Mouse (Mus musculus) midbrain, embryonic 13.5 days (tissue): ENCODE results near the gene Col19a1. TPM values are rescaled to one million over a fixed set of nuclear protein-coding genes. Genes with fewer than 3 reads are reported as not detected.
"Not testable (repeated sequence)": the region's sequence is repeated elsewhere in the genome, so short reads cannot be mapped to it uniquely, and the experiment has no call there.

Source experiments
- ATAC-seq: fragments of 200-750 bp; cut with Nextera tagmentation; 2 replicates; pipeline ENCODE4 v1.8.0; 2017; ENCODE audit warnings: mild to moderate bottlenecking, moderate TSS enrichment, moderate library complexity
- H3K27ac ChIP-seq: fragments of 300-500 bp; sonication (generic); 2 replicates; pipeline ENCODE4 v1.5.1; 2015; ENCODE audit warnings: inconsistent platforms, mild to moderate bottlenecking, moderate library complexity
- H3K27me3 ChIP-seq: fragments of 300-500 bp; sonication (generic); 2 replicates; pipeline ENCODE4 v1.6.1; 2015; ENCODE audit warnings: mild to moderate bottlenecking, inconsistent platforms
- H3K36me3 ChIP-seq: fragments of 300-500 bp; sonication (generic); 2 replicates; pipeline ENCODE4 v1.6.1; 2015; ENCODE audit warnings: mild to moderate bottlenecking, inconsistent platforms
- H3K4me1 ChIP-seq: fragments of 300-500 bp; sonication (generic); replicated peaks from 2 replicates; pipeline ENCODE4 v1.6.1; 2015; ENCODE audit warnings: inconsistent platforms
- H3K4me2 ChIP-seq: fragments of 300-500 bp; sonication (generic); replicated peaks from 2 replicates; pipeline ENCODE4 v1.6.1; 2015; ENCODE audit warnings: moderate library complexity, mild to moderate bottlenecking, inconsistent platforms
- H3K4me3 ChIP-seq: fragments of 300-500 bp; sonication (generic); replicated peaks from 2 replicates; pipeline ENCODE4 v1.5.1; 2015; ENCODE audit warnings: mild to moderate bottlenecking, inconsistent platforms
- H3K9ac ChIP-seq: fragments of 300-500 bp; sonication (generic); replicated peaks from 2 replicates; pipeline ENCODE4 v1.6.1; 2015; ENCODE audit warnings: mild to moderate bottlenecking, inconsistent platforms
- H3K9me3 ChIP-seq: fragments of 300-500 bp; sonication (generic); 2 replicates; pipeline ENCODE4 v1.6.1; 2016; ENCODE audit warnings: mild to moderate bottlenecking, inconsistent platforms
- WGBS: fragments of 180-500 bp; shearing (Covaris S2); methylation state at CpG from one replicate; pipeline ENCODE4 v1.1.7; 2015; 5-methylcytosine and 5-hydroxymethylcytosine counted together
- polyA plus RNA-seq: library from polyadenylated mRNA; unstranded; fragments of >200 nt; fragmentation: Nextera tagmentation; extraction: Ambion mirVana; gene quantifications from 2 replicates; pipeline ENCODE4 v1.2.1, GENCODE M21; 2015

The Col19a1 gene
- 0.73 and 0.86 TPM in 2 replicates for polyA plus RNA-seq

DNA sequence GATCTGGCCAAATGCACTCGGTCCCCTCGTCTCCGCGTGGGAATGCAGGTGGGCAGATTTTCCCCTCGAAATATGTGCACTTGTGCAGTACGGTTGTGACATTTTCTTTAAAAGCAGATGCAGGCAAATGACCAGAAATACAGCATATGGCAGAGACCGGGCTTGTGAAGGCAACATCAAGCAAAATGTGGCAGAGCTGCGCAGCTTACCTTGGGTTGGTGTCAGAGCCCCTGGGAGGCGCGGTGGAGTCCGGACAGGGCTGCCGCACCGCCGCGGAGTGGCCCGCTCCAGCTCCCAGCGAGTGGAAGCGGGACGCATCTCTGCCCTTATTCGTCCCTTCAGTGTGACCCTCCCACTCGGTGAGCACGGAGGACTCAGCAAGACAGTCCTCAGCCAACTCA lies at the start of gene Col19a1:
Gene Col19a1, minus strand, starts transcription at position 332 of the 401 bp plus-strand sequence.
- WGBS = 2% methylated on average over 22 of the region's 22 CpGs
- peaks cover 60% of the 10 kb centered on the region for H3K27me3 ChIP-seq

DNA sequence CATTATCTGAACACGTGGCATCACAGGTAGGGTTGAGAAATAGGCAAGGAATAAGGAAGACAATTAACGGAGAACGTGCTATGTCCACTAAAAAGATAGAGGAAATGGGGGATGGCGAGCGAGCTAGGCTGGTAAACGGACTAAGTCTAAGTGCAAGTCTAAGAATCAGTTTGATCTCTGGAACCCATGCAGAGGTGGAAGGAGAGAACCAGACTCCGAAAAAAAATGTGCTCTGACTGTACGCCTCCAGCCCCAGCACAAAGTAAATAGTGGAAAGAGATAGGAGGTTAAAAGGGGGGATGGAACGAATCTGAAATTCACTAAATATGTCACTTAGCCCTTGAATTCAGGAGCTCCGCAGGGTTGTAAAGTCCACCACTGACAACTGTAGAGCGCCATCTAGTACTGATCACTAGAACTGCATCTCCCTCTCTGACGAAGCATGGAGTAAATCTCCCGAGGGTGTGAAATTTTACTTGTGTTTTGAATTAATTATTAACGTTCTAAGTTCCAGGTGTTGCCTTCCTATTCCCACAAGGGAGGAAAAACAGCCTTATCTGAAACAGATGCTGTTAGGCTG lies 46.4 kb upstream of the Col19a1 start:
- no peak for ATAC-seq

More for the DNA sequence above, at the start of gene Col19a1:
- ATAC-seq = peak; percentile 65
- peaks cover 14% of the 10 kb centered on the region; the same call in 1 of the 2 replicates for H3K4me1 ChIP-seq
- no peak within 1 kb of the TSS for H3K27ac ChIP-seq
- peak within 1 kb of the TSS; percentile 72 for H3K9ac ChIP-seq
- peak within 1 kb of the TSS; percentile 99 for H3K4me2 ChIP-seq
- no peaks in the 10 kb centered on the region for H3K36me3 ChIP-seq
- peak within 1 kb of the TSS; percentile 64 for H3K4me3 ChIP-seq
- H3K9me3 ChIP-seq = no peaks in the 10 kb centered on the region

DNA sequence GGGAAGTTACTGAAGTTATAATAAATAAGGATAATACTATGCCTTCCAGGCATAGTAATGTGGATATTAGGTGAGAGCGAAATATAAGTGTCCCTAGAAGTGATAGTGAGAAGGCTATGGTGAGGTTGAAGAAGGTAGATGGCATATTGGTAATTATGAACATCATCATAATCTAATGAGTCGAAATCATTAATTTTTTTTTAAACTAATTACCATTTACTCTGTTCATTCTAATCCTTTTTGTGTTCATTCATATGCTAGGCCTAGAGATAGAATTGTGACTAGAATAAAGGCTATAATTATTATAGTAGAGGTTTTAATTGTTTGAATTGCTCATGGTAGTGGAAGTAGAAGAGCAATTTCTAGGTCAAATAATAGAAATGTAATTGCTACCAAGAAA lies 25.3 kb upstream of the Col19a1 start:
- not testable (repeated sequence) for H3K27me3 ChIP-seq, H3K9me3 ChIP-seq, H3K4me2 ChIP-seq, H3K4me1 ChIP-seq, H3K36me3 ChIP-seq, H3K27ac ChIP-seq, H3K4me3 ChIP-seq, ATAC-seq, H3K9ac ChIP-seq
- WGBS = 0% methylated on average over 1 of the region's 2 CpGs

More for the DNA sequence above, 46.4 kb upstream of the Col19a1 start:
- H3K27ac ChIP-seq = no peak overlapping the region
- WGBS = 39% methylated on average over 14 of the region's 14 CpGs
- no peak overlapping the region for H3K9ac ChIP-seq
- H3K4me2 ChIP-seq = no peak overlapping the region
- H3K9me3 ChIP-seq = no peaks in the 10 kb centered on the region
- H3K4me1 ChIP-seq = no peaks in the 10 kb centered on the region
- no peaks in the 10 kb centered on the region for H3K36me3 ChIP-seq
- H3K27me3 ChIP-seq = no peaks in the 10 kb centered on the region
- H3K4me3 ChIP-seq = no peak overlapping the region

DNA sequence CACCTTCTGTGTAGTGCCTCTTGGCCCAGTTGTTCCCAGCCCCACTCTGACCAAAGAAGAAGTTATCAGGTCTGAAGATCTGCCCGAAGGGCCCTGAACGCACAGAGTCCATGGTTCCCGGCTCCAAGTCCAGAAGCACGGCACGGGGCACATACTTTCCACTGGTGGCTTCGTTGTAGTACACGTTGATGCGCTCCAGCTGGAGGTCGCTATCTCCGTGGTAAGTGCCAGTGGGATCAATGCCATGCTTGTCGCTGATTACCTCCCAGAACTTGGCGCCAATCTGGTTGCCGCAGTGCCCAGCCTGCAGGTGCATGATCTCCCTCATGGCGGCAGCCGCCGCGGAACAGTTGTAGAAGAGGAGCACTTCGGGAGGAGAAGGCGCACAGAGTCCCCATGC lies 7.8 kb upstream of the Col19a1 start:
- 0 out of 2 replicates have a peak, but pooled peaks cover 3% of the 10 kb centered on the region for H3K36me3 ChIP-seq
- H3K27me3 ChIP-seq = no peaks in the 10 kb centered on the region
- ATAC-seq = no peak
- 0 out of 2 replicates have a peak, but pooled peaks cover 7% of the 10 kb centered on the region for H3K9me3 ChIP-seq
- WGBS = 96% methylated on average over 19 of the region's 19 CpGs
- H3K4me1 ChIP-seq = no peaks in the 10 kb centered on the region
- H3K4me2 ChIP-seq = no peak overlapping the region
- H3K9ac ChIP-seq = no peak overlapping the region
- no peak overlapping the region for H3K27ac ChIP-seq
- H3K4me3 ChIP-seq = no peak overlapping the region

DNA sequence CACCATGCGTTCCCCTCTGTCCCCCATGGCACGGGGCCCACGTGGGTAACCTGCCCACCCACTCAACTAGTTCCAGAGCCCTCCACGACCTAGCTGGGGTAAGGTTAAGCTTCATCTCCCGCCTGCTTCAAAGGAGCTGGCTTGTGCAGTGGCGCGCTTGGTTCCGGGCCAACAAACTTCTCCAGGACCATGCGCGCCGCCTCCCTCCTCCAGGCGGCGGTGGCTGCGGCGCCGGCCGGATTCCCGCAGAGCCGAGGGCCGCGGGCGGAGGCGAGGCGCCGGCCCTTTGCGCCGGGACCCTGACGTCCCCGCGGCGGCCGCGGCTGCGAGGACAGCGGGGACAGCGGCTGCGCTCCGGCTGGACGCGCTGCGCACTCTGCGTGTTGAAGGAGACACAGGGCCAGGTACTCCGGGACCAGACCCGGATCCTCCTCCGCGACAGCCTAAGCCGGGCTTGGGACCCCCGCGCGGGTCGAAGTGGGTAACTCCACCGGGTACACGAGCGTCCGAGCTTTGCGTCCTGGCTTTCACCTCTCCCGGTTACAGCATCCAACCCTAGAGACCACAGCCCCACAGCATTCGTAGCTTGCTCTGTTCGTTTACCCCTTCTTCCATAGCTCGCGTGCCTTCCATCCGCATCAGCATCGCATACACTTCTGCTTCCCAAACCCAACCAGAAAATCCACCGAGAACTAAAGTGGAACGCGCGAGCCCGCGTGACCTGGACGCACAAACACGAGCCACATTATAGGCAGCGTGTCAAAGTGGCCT lies 717 bp downstream of the Col19a1 start:
- peaks cover 14% of the 10 kb centered on the region; the same call in 1 of the 2 replicates for H3K4me1 ChIP-seq
- H3K27ac ChIP-seq = no peak overlapping the region
- H3K4me2 ChIP-seq = peak overlapping the region; percentile 99
- no peaks in the 10 kb centered on the region for H3K36me3 ChIP-seq
- peak overlapping the region; percentile 72 for H3K9ac ChIP-seq
- H3K4me3 ChIP-seq = peak overlapping the region; percentile 64
- no peaks in the 10 kb centered on the region for H3K9me3 ChIP-seq
- ATAC-seq = peak; percentile 88
- WGBS = under 1% methylated on average over 72 of the region's 72 CpGs
- peaks cover 60% of the 10 kb centered on the region for H3K27me3 ChIP-seq

DNA sequence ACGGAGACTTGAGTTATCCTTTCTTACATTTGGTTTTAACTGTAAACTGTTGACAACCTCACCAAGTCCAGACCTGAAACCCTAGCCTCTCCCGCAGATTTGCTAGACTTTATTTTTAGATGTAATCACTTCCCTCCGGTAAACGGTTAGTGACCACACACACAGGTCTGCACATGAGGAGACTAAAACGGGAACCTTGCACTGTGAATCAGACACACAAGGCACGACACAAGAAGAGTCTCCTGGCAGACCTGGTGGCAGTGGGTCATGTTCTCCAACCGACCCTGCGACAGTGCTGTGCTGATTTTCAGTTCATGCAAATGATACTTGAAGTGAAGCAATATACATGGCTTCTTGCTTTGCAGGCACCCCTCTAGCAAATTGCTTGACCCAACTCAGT lies 14.7 kb downstream of the Col19a1 start:
- no peaks in the 10 kb centered on the region for H3K27me3 ChIP-seq
- H3K27ac ChIP-seq = no peak overlapping the region
- H3K9me3 ChIP-seq = no peaks in the 10 kb centered on the region
- no peaks in the 10 kb centered on the region for H3K36me3 ChIP-seq
- 92% methylated on average over 8 of the region's 8 CpGs for WGBS
- no peak for ATAC-seq
- H3K4me2 ChIP-seq = no peak overlapping the region
- H3K4me1 ChIP-seq = no peaks in the 10 kb centered on the region
- no peak overlapping the region for H3K9ac ChIP-seq
- no peak overlapping the region for H3K4me3 ChIP-seq

DNA sequence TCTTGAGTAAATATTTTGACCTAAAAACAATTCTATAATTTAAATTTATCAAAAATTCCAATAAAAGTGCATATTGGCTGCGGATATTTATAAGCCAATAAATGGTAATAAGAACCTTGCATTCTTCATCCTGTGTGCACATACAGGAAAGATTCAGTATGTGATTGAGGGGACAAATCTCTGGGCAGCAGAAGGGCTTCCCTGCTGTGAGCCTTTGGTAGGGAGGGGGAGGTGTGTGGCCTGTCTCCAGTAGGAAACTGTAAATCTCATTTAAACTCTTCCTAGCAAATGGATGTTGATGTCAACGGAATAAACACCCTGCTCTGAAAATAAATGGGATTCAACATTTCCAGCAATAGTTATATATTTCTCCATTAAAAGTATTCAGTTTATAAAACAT lies 23.2 kb downstream of the Col19a1 start:
- H3K9ac ChIP-seq = no peak overlapping the region
- ATAC-seq = no peak

DNA sequence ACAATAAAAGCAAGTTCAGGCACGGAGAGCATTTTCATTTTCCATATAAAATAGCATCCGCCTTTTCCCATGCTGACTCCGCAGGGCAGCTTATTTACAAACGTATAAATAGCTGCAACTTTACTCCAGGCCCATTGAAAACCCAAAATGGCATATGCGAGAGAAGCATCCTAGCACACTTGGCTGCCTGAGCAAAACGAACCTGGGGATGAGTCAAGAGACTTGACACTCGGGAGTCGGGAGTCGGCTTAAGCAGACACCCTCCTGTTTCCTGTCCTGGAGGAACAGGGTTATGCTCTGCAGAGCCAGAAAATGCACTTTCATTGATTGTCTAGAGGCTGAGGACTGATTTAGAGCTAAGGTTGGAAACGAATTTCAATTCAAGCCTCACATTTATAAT lies 29.3 kb downstream of the Col19a1 start:
- Histone ChIP-seq H3K27ac (0 out of 2 replicates have a peak overlapping the region, but pooled peaks have one; percentile 35), H3K9me3 (no peaks in the 10 kb centered on the region), H3K36me3 (no peaks in the 10 kb centered on the region), H3K4me3 (no peak overlapping the region), H3K9ac (no peak overlapping the region), H3K4me1 (0 out of 2 replicates have a peak, but pooled peaks cover 3% of the 10 kb centered on the region), H3K27me3 (no peaks in the 10 kb centered on the region), H3K4me2 (no peak overlapping the region)
- 54% methylated on average over 10 of the region's 10 CpGs for WGBS
- ATAC-seq = no peak

More for the DNA sequence above, 23.2 kb downstream of the Col19a1 start:
- no peak overlapping the region for H3K27ac ChIP-seq
- H3K9me3 ChIP-seq = no peaks in the 10 kb centered on the region
- H3K36me3 ChIP-seq = no peaks in the 10 kb centered on the region
- 55% methylated on average over 2 of the region's 2 CpGs for WGBS
- H3K4me2 ChIP-seq = no peak overlapping the region
- 0 out of 2 replicates have a peak, but pooled peaks cover 2% of the 10 kb centered on the region for H3K4me1 ChIP-seq
- H3K27me3 ChIP-seq = no peaks in the 10 kb centered on the region
- H3K4me3 ChIP-seq = no peak overlapping the region

DNA sequence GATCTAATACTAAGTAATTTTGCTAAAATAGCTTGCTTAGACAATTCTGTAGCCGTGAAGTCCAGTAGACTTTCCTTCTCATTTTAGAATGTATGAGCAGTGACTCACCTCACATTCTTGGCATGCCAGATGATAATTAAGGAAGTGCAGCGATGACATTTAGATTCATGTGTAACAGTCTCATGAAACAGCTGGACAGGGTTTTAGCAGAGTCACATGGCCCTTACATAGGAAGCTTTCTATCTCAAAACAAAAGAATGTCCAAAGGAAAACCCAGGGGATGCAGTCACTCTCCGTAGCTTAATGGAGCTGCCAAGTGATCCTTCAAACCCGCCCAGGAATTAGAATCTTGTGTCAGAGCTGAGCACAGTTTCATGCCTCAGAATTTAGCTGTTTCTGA lies 33.8 kb downstream of the Col19a1 start:
- H3K4me3 ChIP-seq = no peak overlapping the region
- 0 out of 2 replicates have a peak, but pooled peaks cover 3% of the 10 kb centered on the region for H3K4me1 ChIP-seq
- H3K9me3 ChIP-seq = no peaks in the 10 kb centered on the region
- no peak for ATAC-seq
- H3K4me2 ChIP-seq = no peak overlapping the region
- H3K27ac ChIP-seq = no peak overlapping the region
- no peak overlapping the region for H3K9ac ChIP-seq
- WGBS = 50% methylated on average over 4 of the region's 4 CpGs
- no peaks in the 10 kb centered on the region for H3K36me3 ChIP-seq
- no peaks in the 10 kb centered on the region for H3K27me3 ChIP-seq

DNA sequence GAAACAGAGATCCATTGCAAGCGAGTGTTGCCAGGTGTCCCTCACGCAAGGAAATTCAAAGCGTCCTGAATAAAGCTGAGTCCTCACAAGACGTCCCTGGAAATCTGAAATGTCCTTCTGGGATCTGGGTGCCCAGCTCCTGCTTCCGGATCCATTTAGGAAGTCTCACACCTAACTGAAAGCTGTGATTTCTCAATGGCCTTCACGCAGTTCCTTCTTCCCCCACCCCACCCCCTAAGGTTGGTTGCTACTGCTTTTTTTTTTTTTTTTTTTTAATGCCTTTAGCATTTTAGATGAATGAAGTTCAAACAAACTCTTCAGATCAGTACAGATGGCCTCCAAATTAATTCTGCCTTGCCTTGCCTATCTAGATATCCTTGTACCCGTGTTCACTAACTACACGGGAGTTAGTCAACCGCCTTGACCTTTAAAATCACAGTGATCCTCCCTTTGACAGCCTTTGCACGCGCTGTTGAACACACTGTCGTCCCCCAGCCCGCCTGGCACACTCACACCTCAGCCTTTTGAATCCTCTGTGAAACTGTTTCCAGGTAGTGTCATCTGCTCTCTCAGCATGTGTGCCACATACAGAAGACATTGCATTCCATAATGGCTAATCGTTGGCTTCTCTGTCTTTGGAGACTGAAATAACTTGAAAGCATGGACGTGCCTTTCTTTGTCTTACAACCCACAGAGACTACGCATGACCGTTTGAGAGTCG lies 36.6 kb downstream of the Col19a1 start:
- WGBS = 80% methylated on average over 18 of the region's 18 CpGs
- no peak overlapping the region for H3K9ac ChIP-seq

DNA sequence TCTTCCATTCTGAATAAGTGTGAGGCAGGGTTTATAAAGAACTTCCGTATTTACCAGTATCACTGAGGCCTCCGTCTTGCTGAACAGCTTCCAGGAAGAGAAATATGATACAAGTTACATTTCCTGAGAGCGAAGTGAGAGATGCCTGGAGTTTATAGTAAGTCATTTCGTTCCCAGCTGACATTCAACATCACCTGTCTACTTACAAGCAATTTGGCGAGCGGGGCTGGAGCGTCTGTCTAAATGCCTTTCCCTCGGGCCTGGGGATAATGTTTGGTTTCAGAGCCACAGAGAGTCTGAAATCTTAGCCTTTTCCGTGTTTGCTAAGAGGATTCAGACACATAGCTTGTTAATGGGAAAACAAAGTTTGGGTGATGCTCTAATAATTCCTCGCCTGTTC lies 37.2 kb downstream of the Col19a1 start:
- Histone ChIP-seq H3K4me2 (no peak overlapping the region), H3K36me3 (no peaks in the 10 kb centered on the region), H3K9me3 (no peaks in the 10 kb centered on the region), H3K27me3 (no peaks in the 10 kb centered on the region), H3K9ac (no peak overlapping the region), H3K4me3 (no peak overlapping the region), H3K4me1 (no peaks in the 10 kb centered on the region), H3K27ac (no peak overlapping the region)
- ATAC-seq = no peak
- WGBS = 79% methylated on average over 10 of the region's 10 CpGs

More for the DNA sequence above, 36.6 kb downstream of the Col19a1 start:
- H3K36me3 ChIP-seq = no peaks in the 10 kb centered on the region
- no peaks in the 10 kb centered on the region for H3K9me3 ChIP-seq
- H3K27me3 ChIP-seq = no peaks in the 10 kb centered on the region
- no peak overlapping the region for H3K27ac ChIP-seq
- ATAC-seq = no peak
- no peak overlapping the region for H3K4me3 ChIP-seq
- H3K4me2 ChIP-seq = no peak overlapping the region
- no peaks in the 10 kb centered on the region for H3K4me1 ChIP-seq

DNA sequence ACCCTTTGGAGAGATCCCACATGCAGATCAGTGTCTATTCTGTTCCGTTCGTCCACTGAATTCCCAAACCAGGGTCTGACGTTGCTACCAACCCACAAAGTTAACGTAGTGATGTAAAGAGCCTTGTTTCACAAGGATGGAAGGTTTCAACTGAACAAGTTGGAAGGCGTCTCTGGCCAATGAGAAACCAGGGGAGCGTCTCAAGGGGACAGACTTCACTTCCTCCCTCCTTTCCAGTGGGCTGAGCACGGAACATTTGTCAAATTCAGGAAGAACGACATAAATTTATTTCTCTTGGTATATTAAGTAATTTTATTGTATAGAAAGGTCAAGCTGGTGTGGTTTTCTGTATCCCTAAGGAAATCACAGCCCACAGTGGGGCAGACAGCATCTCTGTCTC lies 38.2 kb downstream of the Col19a1 start:
- Histone ChIP-seq H3K9ac (no peak overlapping the region), H3K4me2 (no peak overlapping the region), H3K27me3 (no peaks in the 10 kb centered on the region), H3K27ac (no peak overlapping the region), H3K36me3 (no peaks in the 10 kb centered on the region), H3K4me3 (no peak overlapping the region), H3K9me3 (no peaks in the 10 kb centered on the region), H3K4me1 (no peaks in the 10 kb centered on the region)
- WGBS = 93% methylated on average over 8 of the region's 8 CpGs
- ATAC-seq = no peak
